Mouse (Mus musculus) T-helper 2 cell (primary cell): ENCODE measurements around the gene Myo15b.

ENCODE experiments used
- in situ Hi-C: fragments of 300-600 bp; cut with MboI, MseI; formaldehyde crosslinking; loops from one replicate; pipeline ENCODE4 v1.15.1; 2025; ENCODE audit warnings: high pct_unique_total_duplicates

The Myo15b gene

DNA sequence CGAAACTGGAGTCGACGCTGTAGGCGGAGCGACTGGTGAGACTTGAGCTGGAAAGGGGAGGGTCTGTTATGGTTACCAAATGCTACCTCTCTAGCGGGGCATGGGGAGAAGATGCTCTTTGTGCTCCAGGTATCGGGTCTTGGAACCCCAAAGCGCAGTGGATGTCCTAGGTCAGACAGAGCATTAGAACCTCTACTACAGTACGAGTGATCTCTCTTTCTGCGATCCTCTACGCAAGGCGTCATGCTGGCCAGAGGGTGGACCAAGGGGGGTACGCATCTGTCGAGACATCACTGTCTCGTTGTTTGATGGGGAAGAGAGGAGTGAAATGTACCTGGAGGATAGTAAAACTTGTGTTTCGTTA is 75.5 kb downstream of the Myo15b start:
- in situ Hi-C loops = loop anchor here (5.0 kb wide), 1 partner anchor 79 kb away; the partner anchor contains the start of gene Galk1

DNA sequence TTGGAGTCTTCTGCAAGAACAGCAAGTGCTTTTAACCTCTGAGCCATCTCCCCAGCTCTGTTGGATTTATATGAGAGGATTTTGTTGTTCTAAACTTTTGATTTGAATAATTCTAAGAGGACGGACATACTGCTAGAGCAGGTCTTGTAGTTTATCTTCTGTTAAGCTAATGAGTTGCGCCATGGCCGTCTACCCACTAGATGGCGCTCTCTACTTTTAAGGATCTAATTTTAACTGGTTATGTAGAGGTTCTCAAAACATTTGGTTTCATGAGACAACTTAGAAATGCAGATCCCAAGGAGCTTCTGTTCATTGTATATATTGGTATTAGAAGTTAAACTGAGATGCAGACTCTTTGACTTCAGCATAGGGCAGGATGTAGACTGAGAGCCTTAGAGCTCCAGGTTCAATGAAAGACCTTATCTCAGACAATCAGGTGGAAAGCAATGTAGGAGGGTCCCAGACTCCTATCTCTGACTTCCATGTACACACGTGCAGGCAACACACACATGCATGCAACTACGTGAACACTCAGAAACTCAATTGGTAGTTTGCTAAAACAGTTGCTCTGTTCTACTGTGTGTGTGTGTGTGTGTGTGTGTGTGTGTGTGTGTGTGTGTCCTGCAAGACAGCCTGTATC is 81.6 kb downstream of the Myo15b start:
- in situ Hi-C loops = no loop called here

GRCm38 (mm10) chr11:115941980-115942379 is 83.8 kb downstream of the Myo15b start:
- in situ Hi-C loops = no loop called here
